In genomic region chr8:95392604-95393003, GRCm38 (mm10) we compare ENCODE assay signal across 9 mouse cellular contexts. TPM values are rescaled to one million over a fixed set of nuclear protein-coding genes. Genes with fewer than 3 reads are reported as not detected.
DNase-seq lines count a peak whose midpoint lies in the region; ATAC-seq lines count a peak whose summit lies in the region.
"Had no signal": no experiment of that assay in that cellular context is flagged by ENCODE, and none has a peak within 500 bp of the region (broad histone marks: within the 10 kb centered on the region; RNA-seq: fewer than 3 reads in every experiment).

No protein-coding gene starts in this region.

- H3K4me3 ChIP-seq in liver, embryonic 16.5 days (ENCODE audit: low read depth, low read length): no peak overlapping the region
- H3K4me3 ChIP-seq in liver, embryonic 11.5 days (ENCODE audit: low read depth, low read length): no peak overlapping the region
- H3K4me3 ChIP-seq in heart, embryonic 11.5 days (ENCODE audit: low read depth, low read length): no peak overlapping the region
- H3K4me3 ChIP-seq: erythroblast, embryonic 14.5 days had no signal

- WGBS in liver, embryonic 16.5 days (ENCODE audit: insufficient replicate concordance): 18% methylated on average over 5 of the region's 5 CpGs
- 41% methylated on average over 5 of the region's 5 CpGs for WGBS in liver, embryonic 11.5 days
- WGBS in heart, embryonic 11.5 days (ENCODE audit: insufficient replicate concordance): 62% methylated on average over 5 of the region's 5 CpGs

- H3K9ac ChIP-seq in liver, embryonic 16.5 days (ENCODE audit: low read depth, low read length): no peak overlapping the region
- no peak overlapping the region for H3K9ac ChIP-seq in liver, embryonic 11.5 days (ENCODE audit: low read depth, low read length)
- no peak overlapping the region for H3K9ac ChIP-seq in heart, embryonic 11.5 days (ENCODE audit: low read depth, low read length)

- no peaks in the 10 kb centered on the region for H3K27me3 ChIP-seq in liver, embryonic 16.5 days (ENCODE audit: control insufficient read depth, insufficient read depth, low read depth, low read length)
- H3K27me3 ChIP-seq in liver, embryonic 11.5 days (replicated peaks; ENCODE audit: control insufficient read depth, insufficient read depth, low read length): no peaks in the 10 kb centered on the region; the same call in 1 of the 2 replicates
- H3K27me3 ChIP-seq in heart, embryonic 11.5 days (ENCODE audit: control insufficient read depth, insufficient read depth, low read length): no peaks in the 10 kb centered on the region

- ATAC-seq in liver, embryonic 16.5 days (ENCODE audit: low read depth): peak; percentile 30
- no peak for ATAC-seq in liver, embryonic 11.5 days (replicated peaks; ENCODE audit: low FRiP score)
- no peak for ATAC-seq in heart, embryonic 11.5 days (replicated peaks; ENCODE audit: insufficient number of reproducible peaks, low FRiP score, low TSS enrichment)

- H3K36me3 ChIP-seq in liver, embryonic 16.5 days (ENCODE audit: control insufficient read depth, insufficient read depth): no peaks in the 10 kb centered on the region
- H3K36me3 ChIP-seq in liver, embryonic 11.5 days (ENCODE audit: control insufficient read depth, insufficient read depth, low read length): no peaks in the 10 kb centered on the region
- H3K36me3 ChIP-seq in heart, embryonic 11.5 days (ENCODE audit: control insufficient read depth, insufficient read depth, low read length): no peaks in the 10 kb centered on the region

- DNase-seq in liver, embryonic 11.5 days (ENCODE audit: low spot score): no peak
- DNase-seq in kidney, adult 8-10 months: peak; percentile 23 to 38
- DNase-seq in lung, postnatal 36 days: peak; percentile 54
- DNase-seq in thymus, adult 18-20 months: no peak
- no peak for DNase-seq in thymus, postnatal 4 days
- DNase-seq in embryo, embryonic 9.5 days (ENCODE audit: extremely low spot score): no peak

- H3K4me2 ChIP-seq in liver, embryonic 16.5 days (ENCODE audit: low read depth, low read length): no peak overlapping the region
- H3K4me2 ChIP-seq in liver, embryonic 11.5 days: no peak overlapping the region
- H3K4me2 ChIP-seq in heart, embryonic 11.5 days: no peak overlapping the region; the same call in 1 of the 2 replicates

- H3K27ac ChIP-seq in liver, embryonic 16.5 days (ENCODE audit: low read length): no peak overlapping the region
- H3K27ac ChIP-seq in liver, embryonic 11.5 days (ENCODE audit: low read depth, low read length): no peak overlapping the region
- peak overlapping the region; percentile 55; the same call in 1 of the 2 replicates for H3K27ac ChIP-seq in heart, embryonic 11.5 days (ENCODE audit: low read depth, low read length)

- no peaks in the 10 kb centered on the region for H3K4me1 ChIP-seq in liver, embryonic 16.5 days (ENCODE audit: control insufficient read depth, low read depth, low read length)
- peaks cover 11% of the 10 kb centered on the region for H3K4me1 ChIP-seq in liver, embryonic 11.5 days (replicated peaks; ENCODE audit: control insufficient read depth, insufficient read depth, low read length)
- H3K4me1 ChIP-seq in heart, embryonic 11.5 days (ENCODE audit: control insufficient read depth, insufficient read depth, low read length): peaks cover 32% of the 10 kb centered on the region

- no peaks in the 10 kb centered on the region for H3K9me3 ChIP-seq in liver, embryonic 16.5 days (replicated peaks; ENCODE audit: control insufficient read depth, low read length)
- H3K9me3 ChIP-seq in liver, embryonic 11.5 days (ENCODE audit: control insufficient read depth, low read length): no peaks in the 10 kb centered on the region
- no peaks in the 10 kb centered on the region for H3K9me3 ChIP-seq in heart, embryonic 11.5 days (replicated peaks; ENCODE audit: control insufficient read depth, low read length)

RNA-seq across cellular contexts. Expression of gene Mmp15, which starts 40.5 kb away (rescaled TPM):
- polyA plus RNA-seq in liver, embryonic 16.5 days (2015; fragmentation: Nextera tagmentation; extraction: Ambion mirVana): 0.76 and 0.85 TPM in 2 replicates
- 4.4 and 5.4 TPM in 2 replicates for polyA plus RNA-seq in liver, embryonic 11.5 days (2014; fragmentation: Nextera tagmentation; extraction: Ambion mirVana)
- polyA plus RNA-seq in heart, embryonic 11.5 days (2014; fragmentation: Nextera tagmentation; extraction: Ambion mirVana): 38.1 and 43.1 TPM in 2 replicates

RNA-seq across cellular contexts. Expression of gene Cfap20, which starts 42.1 kb away (rescaled TPM):
- polyA plus RNA-seq in liver, embryonic 16.5 days (2015; fragmentation: Nextera tagmentation; extraction: Ambion mirVana): 27.7 and 27.8 TPM in 2 replicates
- polyA plus RNA-seq in liver, embryonic 11.5 days (2014; fragmentation: Nextera tagmentation; extraction: Ambion mirVana): 78.7 and 82.2 TPM in 2 replicates
- 135 and 139 TPM in 2 replicates for polyA plus RNA-seq in heart, embryonic 11.5 days (2014; fragmentation: Nextera tagmentation; extraction: Ambion mirVana)

Comparison
In these comparisons a context has a peak if more than half of its experiments do, and no peak if none do; other contexts are left out.
1. DNase-seq: peak in kidney, adult 8-10 months (2 of 2) and lung, postnatal 36 days (single experiment); none in liver, embryonic 11.5 days (single experiment), thymus, adult 18-20 months (0 of 2), thymus, postnatal 4 days (single experiment) and embryo, embryonic 9.5 days (single experiment).